Mouse (Mus musculus) thymus, postnatal 0 days (tissue): Measurements from ENCODE around the gene Garem2. TPM values are rescaled to one million over a fixed set of nuclear protein-coding genes. Genes with fewer than 3 reads are reported as not detected.
A peak's percentile ranks its signal among the peaks of the same experiment; 100 is the strongest.

Experiments used
- DNase-seq: peaks from one replicate; pipeline ENCODE4 v3.0.0-alpha.2; 2015; ENCODE audit warnings: low spot score
- polyA plus RNA-seq: library from polyadenylated mRNA; unstranded; fragments of >200 nt; fragmentation: Nextera tagmentation; extraction: Ambion mirVana; gene quantifications from 2 replicates; pipeline ENCODE4 v1.2.1, GENCODE M21; 2015

The Garem2 gene
- polyA plus RNA-seq, 1 experiment from 2014 or later: 0.05 TPM

DNA sequence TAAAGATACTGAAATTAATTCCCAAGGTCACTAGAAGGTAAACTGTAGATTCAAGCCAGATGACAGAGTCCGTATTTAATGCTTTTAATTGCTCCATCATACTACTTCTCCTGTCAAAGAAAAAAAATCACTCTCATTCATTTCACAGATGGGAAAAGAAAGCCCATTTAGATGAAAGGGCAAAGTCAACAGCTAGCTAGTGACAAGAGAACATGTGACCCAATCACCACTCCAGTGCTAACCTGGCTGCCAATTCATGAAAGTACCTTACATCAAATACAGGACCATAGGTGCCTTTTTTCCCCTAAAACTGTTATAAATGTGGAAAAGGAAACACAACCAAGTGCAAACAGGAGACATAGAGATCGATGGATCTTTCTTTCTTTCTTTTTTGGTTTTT is 48.3 kb downstream of the Garem2 start:
- no peak for DNase-seq

GRCm38 (mm10) chr5:30154013-30154412 is 49.1 kb downstream of the Garem2 start:
- peak; percentile 2 for DNase-seq

DNA sequence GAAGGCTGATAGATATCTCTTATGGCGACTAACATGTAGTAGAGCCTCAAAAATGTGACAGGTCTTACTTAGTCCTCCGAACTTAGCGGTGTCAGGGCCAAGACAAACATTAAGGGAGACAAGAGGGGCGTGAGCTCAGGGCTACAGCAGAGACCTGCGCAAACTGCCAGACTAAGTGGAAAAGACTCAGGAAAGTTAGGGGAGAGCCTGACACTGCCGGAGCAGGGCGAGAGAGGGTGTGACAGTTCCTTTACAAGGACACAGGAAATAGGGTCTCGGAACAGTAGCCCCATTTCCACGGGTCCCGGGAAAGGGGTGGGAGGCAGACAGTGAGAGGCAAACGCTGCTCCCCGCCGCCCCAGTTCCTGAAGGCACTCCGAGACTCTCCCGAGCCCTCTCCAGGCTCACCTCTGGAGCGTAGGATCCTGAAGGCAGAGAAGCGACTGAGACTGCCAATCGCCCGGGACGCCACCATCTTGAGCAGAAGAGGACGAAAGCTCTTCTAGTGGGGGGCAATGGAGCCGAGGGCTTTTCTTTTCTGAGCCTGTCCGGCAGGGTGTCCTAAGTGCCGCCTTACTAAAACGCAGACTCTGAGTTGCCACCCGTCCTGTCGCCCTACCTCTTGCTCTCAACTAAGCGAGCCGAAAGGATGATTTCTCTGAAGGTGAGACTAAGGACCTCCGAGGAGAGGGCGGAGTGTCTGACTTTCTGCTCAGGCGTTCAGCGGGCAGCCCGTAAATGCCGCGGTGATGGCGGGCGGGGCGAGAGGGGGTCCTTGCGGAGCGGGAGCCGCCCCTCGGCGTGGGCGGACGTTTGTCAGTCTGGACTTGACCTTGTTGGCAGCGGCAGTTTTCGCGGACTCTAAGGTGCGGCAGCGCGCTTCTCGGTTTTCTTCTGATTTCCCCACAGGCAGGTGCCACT is 49.8 kb downstream of the Garem2 start, which contains the start of the genes Hadha and Hadhb:
Gene Hadha, minus strand, starts transcription at position 689 of the 921 bp plus-strand sequence.
Gene Hadhb, plus strand, starts transcription at position 775 of the 921 bp plus-strand sequence.
- DNase-seq: peak; percentile 89

GRCm38 (mm10) chr5:30155395-30155792 is 50.4 kb downstream of the Garem2 start:
- no peak for DNase-seq

- DNase-seq: peak; percentile 37
Measured at GRCm38 (mm10) chr5:30155821-30156629, 51.1 kb downstream of the Garem2 start.

GRCm38 (mm10) chr5:30159601-30160000 is 54.6 kb downstream of the Garem2 start:
- DNase-seq: no peak

GRCm38 (mm10) chr5:30161836-30162235 is 56.9 kb downstream of the Garem2 start:
- DNase-seq: no peak

DNA sequence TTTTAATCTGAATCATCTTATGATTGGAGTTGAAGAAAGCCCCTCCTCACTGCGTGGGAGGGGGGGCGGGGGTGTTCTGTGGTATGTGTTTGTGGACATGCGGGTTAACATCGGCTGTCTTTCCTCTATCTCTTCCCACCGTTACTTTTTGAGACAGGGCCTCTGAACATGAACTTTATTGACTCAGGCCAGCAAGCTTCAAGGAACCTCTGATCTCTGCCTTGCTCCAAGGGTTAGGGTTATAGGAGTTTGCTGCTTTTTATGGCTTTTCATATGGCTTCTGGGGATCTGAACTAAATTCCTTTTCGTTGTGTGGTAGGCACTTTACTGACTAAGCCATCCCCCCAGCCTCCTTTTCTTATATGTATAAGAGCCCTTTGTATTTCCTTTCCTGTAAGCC is 57.4 kb downstream of the Garem2 start:
- no peak for DNase-seq

- no peak for DNase-seq
Measured at GRCm38 (mm10) chr5:30165234-30165946, 60.4 kb downstream of the Garem2 start.

Other genes with a start within 250 kb of the Garem2 start
- 0.67 and 0.77 TPM in 2 replicates for gene Il6, start 92.0 kb upstream of the Garem2 start, polyA plus RNA-seq
- 292 and 327 TPM in 2 replicates for gene Tyms, start 31.5 kb upstream of the Garem2 start, polyA plus RNA-seq
- not detected in 2 replicates for gene 3110082J24Rik, start 925 bp downstream of the Garem2 start, polyA plus RNA-seq
- gene Hadha, start 50.0 kb downstream of the Garem2 start, polyA plus RNA-seq: 111 and 124 TPM in 2 replicates
- 182 and 193 TPM in 2 replicates for gene Hadhb, start 50.1 kb downstream of the Garem2 start, polyA plus RNA-seq
- 0.10 and 0.29 TPM in 2 replicates for gene Adgrf3, start 100.6 kb downstream of the Garem2 start, polyA plus RNA-seq
- gene Selenoi, start 127.4 kb downstream of the Garem2 start, polyA plus RNA-seq: 12.7 and 13.3 TPM in 2 replicates
- 10.5 and 10.8 TPM in 2 replicates for gene Drc1, start 176.2 kb downstream of the Garem2 start, polyA plus RNA-seq